Mouse (Mus musculus) 3134 (cell line): ENCODE data around the gene Cdh13.
A peak's percentile ranks its signal among the peaks of the same experiment; 100 is the strongest.

ENCODE experiments used
- DNase-seq: peaks from one replicate; pipeline ENCODE4 v3.0.0-alpha.2; 2011; ENCODE audit warnings: low spot score; ENCODE audit not compliant: insufficient read length; ENCODE audit errors: extremely low read depth

Gene Cdh13

DNA sequence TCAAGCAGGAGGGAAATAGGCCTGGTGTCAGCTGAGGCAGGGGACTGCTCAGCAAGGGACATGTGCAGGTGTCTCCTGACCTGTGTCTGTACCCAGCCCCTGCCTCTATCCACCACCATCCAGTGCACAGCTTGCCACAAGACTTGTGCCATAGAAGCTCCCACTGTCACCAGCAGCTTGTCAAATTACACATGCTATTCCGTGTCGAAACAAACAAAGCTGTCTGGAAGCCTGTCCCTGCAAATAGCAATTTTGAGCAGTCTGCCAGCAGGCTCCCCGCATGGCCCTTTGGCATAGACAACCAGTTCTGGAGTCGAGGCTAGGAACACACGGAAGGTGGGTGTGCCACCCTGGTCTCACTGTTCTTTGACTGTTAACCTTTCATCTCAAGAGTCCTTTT is 875.1 kb downstream of the Cdh13 start:
- no peak for DNase-seq

DNA sequence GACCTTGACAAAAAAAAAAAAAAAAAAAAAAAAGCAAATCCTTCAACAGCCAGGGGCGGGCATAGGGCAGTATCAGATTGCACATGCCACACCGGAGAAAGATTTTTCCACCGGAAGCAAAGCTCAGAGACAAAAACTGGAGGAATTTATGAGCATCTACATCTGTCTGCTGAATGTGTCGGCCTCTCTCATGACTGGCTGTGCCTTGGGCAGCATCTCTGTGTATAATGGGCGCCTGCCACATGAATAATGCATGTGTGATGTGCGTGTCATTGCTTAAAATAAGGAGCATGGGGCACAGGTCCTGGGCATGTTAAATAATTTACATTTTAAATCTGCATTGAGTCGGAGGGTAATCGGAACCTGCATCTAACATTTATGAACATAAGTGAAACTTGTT is 876.3 kb downstream of the Cdh13 start:
- no peak for DNase-seq

DNA sequence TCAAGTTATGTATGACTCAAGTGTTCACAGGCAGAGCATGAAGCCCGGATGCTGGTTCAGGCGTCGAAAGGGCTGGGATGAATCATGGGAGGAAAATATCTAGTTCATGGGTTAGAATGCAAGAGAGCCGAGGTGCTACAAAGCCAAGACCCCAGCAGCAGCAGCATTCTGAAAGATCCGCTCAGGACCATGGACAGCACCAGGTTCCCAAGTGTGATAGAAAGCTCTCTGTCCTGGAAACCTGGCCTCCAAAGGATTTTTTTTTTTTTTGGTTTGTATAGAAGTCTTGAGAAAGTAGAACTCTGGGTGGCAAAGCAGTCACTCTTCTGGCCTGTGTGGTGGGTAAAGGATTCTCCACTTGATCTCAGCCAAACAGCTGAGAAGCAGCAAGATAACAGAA is 880.5 kb downstream of the Cdh13 start:
- DNase-seq, result no peak

DNA sequence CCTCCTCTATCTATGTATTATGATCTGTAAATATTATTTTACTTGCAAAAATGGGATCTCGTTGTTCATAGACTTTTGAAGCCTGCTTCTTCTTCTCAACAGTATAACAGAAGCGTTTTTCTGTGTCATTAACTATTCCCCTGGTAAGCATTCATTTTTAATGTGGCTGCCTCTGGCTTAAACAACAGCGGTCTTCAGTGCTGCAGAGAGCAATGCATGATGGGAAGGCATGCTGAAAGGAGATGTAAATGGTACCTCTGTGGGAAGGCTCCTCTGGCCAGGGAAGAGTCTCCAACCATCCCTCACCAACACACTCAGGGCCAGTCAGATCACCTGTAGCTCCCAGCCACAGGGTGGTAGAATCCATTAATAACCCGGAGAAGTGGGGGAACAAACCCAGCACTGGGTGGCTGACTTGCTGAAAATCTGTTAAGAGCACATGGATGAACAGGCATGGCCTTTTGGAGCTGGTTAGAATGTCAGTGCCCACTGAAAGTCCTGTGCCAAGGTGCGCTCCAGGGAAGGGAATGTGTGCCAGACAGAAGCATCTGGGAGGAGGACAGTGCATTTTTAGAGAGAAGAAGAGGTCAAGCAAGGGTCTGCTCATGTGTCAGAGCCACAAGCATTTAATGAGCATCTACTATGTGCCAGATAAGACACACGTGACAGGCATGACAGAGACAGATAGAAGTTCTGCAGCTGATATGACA is 893.8 kb downstream of the Cdh13 start:
- no peak for DNase-seq

DNA sequence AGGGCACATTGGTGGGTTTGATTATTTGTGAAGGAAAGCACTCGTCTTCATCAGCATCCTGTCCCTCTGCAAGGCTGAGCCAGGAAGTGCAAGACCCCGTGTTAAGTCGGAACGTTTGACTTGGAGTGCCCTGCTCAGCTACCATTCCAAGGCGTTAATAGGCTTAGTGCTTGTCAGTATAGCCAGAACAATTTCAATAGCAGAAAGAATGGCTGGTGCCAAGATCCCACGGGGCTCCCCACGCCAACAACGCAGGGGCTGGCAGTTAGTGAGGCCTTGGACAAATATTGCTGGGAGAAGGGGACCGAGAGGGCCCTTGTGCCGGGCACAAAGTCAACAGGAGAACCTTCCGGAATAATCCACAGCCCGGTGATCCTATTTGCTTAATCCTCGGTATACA is 897.1 kb downstream of the Cdh13 start:
- no peak for DNase-seq

DNA sequence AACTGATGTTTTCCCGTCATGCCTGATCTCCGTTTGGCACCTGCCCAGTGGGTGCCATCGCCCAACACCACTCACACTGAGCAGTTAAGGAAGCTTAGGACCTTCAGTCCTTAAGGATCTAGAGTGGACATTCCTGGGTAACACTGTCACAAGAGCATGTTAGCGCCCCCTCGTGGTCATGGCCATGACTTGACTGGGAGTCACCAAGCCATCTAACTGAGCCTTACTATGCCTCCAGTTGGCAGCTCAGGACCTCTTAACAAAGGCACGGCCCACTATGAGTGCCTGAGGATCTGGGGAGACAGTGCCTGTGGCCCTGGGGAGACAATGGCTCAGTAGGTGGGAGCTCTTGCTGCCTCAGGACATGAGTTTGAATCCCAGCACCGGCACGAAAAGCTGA is 912.2 kb downstream of the Cdh13 start:
- DNase-seq, result no peak

DNA sequence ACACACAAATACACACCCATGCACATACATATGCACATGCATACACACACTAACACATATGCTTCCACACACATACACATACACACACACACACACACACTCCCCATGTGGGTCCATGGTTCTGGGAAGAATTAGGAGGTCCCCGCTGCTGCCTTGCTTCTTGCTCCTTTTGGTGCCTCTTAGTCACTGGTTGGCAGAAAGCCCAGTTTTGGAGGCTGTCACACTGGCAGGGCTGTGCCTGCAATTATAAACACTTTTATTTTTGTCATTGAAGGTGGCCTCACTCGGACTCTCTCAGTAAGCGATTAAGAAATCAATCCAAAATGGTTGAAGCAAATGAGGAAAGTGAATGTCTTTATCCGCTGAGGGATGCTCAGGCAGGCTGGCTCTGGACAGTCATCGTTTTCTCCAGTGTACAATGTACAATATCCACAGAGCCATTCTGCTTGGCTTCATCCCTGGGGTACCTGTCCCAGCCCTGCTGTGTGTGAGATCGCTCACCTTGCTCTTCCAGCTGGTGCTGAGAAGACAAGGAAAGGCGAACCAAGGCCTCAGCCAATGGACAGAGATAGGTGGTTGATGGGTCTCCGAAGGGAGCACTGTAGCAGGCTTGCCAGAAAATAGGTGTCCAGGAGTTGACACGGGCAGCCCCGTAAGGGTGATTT is 913.1 kb downstream of the Cdh13 start:
- peak; percentile 34 for DNase-seq

DNA sequence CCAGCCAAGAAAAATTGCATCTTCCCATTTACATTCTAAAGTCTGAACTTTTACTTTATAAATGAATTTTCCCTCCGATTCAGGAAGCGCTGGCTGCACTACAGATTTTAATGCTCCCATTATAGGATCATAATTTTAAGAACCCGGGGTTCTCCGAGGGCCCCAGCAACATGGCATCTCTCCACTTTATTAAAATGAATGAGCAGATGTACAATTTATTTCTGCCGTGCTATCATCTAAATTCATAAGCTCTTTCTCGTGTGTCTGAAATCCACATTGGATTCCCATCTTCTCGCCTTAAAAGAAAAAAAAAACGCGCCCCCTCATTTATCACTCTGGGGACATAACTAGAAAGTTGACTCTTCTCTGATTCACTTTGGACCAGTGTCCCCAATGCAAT is 925.0 kb downstream of the Cdh13 start:
- no peak for DNase-seq

DNA sequence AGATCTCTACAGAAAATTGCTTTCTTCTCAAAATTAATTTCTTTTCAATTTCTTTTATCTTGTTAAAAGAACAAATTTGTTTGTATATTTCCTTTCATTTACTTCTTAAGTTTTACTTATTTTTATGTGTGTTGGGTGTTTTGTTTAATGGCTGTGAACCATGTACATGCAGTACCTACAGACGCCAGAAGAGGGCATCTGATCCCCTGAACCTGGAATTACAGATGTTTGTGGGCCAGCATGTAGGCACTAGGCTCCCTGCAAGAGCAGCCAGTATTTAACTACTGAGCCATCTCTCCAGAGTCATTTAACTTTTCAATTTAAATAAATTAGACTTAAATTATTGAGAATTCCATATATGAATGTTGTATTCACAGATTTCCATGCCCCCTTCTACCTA is 941.0 kb downstream of the Cdh13 start:
- peak; percentile 3 for DNase-seq

DNA sequence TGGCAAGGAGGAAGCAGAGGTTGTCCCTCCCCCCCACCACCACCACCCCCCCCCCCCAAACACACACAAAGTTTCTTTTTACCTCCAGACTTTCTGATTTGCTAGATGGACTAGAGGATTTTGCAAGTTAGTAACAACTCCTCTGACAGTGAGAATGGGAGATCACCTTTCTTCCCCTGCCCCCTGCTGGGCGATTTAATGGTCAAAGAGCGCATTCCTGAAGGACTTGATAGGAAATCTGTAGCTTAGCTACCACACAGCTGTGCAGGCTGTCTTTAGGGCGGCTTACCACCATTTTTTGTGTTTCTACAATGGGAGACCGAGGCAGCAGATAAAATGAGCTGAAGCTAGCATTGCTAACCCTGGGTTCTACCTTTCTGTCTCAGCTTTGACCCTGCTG is 961.6 kb downstream of the Cdh13 start:
- no peak for DNase-seq

DNA sequence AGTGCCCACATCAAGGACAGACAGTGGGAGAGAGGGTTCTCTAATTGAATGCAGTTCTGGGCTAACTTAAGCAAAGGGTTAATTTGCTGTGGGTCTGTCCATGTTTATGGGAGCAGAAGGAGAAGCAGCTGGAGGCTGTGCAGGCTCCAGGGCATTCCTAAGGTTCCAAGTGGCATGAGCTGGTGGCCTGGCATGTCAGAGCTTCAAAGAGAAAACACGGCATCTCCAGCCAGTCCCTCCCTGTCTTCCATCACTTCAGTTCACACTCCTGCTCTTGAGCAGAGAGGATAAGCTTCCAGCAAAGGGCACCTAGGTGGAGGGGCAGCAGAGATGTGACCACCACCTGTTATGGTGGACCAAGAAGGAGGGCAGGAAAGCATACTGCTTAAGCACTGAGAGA is 962.1 kb downstream of the Cdh13 start:
- no peak for DNase-seq

DNA sequence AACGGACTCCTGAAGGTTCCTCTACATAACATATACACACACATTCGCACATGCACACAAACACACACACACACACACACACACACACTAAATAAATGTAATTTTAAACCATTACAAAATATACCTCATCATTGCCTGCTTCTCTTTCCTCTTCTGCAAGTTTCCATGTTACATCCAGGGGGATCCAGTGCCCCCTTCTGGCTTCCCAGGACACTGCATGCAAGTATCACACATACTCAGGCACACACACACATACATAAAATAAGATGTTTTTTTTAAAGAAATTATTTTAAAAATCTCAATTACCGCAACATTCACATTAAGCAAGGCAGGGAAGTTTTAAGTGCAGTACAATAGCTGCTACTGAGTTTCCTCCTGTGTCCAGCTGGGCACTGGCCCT is 970.8 kb downstream of the Cdh13 start:
- DNase-seq, result no peak

DNA sequence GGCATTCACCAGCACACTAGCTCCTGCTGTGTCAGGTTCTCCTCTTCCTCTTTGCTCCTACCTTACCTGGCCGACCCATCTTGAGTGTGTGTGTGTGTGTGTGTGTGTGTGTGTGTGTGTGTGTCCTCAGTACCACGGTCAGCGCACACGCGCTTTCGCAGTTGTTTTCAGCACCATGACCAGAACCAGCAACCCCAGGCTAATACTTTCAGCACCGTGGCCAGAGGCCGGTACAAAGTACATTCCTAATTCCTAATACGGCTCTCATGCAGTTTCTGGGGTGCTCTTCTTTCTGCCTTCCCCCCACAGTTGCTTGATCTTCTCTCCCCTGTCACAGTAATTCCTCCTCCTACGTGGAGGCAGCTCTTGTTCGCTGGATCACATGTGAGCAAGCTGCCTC is 975.1 kb downstream of the Cdh13 start:
- no peak for DNase-seq

DNA sequence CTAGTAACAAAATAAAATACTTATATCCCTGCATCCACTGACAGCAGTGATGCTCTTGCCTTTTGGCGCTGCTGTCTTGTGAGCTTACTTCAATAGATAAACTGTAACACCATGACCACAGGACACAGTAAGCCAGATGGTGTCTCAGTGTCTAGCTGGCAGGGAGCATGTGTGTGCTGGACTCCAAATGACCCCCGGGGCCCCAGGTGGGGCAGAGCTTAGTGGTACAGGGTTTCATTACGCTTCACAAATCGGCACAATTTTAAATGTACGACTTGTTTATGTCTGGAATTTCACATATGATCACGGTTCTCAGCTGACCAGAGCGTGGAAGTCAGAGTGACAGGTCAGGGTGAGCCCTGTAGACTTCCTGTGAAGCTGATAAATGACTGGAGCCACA is 980.2 kb downstream of the Cdh13 start:
- no peak for DNase-seq

DNA sequence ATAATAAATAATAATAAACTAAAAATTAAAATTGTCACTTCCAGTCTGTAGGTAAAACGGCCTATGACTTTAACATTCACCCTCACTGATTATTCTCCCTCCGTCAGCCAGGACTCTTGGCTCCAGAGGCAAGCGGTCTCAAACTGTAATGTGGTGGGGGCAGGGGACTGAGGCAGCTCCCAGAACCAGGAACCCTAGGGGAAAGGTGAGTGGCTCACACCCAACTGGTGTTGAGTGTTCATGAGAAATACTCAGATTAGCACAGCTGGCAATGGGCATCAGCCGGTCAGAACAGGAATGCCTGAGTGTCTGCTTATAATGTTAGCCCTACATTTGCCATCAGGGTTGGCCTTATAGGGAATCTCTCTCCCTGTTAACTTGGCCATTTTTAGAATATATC is 982.8 kb downstream of the Cdh13 start:
- DNase-seq, result no peak

DNA sequence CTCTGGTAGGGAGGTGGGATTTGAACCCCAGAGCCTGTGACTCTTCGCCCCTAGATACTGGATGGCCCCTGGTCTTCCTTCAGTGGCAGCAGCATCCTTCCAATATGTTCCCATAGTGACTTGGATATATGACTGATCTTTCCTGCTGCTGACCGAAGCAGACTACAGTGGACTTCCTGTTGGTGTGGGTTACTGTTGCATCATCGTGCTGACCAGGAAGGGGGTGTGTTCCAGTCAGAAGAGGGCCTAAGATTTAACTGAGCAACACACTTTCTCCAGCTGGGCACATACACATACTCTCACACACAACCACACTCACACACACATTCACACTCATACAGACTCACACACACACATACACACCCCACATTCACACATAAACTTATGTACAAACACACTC is 986.0 kb downstream of the Cdh13 start:
- DNase-seq, result no peak

DNA sequence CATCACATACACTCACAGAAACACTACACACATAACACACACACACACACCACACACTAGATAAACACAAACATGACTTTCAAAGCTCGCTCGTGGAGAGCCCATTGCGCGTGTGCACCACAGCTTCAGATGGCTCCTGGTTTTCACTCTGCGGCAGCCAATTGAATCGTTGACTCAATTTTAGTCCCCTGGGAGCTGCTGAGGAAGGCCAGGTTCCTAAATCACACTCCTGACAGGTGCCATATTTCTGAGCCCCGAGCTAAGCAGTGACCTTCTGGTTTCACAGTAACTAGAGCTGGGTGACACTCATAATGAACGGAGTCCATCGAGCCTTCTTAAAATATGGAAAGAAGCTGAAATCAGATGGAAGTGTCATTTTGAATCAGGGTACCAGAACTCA is 986.8 kb downstream of the Cdh13 start:
- DNase-seq, result no peak

DNA sequence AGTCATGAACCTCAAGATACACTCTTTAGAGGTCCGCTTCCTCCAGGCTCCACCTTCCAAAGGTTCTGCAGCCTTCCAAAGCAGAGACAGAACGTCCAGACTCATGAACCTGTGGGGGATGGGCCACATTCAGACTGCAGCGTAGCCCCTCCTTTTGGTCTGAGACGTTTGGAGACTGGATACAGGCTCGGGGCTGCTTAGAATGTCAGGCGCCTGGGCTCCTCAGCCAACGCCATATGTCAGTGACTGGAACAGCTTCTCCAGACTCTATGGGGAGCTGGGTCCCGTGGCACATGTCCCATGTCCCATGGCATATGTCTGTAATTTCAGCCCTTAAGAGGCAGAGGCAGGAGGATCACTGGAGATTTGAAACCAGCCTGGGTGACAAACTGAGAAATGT is 989.4 kb downstream of the Cdh13 start:
- no peak for DNase-seq

DNA sequence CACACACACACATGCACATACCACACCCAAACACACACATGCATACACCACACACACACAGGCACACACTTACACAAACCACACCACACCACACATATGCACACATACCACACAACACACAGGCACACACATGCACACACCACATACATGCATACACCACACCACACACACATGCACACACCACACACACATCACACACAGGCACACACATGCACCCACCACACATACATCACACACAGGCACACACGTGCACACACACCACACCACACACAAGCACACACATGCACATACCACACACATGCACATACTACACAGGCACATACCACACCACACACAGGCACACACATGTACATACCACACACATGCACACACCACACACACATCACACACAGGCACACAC is 991.9 kb downstream of the Cdh13 start:
- DNase-seq, result no peak

DNA sequence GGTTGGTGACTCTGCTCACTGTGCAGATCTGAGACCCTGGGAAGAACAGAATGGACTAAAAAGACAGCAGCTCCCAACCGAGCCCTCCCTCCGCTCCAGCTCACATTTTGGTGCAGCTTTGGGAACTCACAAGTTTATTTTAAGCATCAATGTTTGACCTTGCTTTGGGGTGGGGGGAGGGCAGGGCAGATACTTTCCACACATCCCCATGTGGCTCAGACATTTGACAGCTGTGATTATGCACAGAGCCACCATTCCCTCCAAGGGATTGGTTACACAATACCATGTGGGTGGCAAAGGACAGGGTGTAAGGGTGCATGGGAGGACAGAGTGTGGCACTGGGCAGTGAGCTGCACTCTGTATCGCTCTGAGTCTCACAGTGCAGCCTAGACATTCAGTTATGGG is 993.5 kb downstream of the Cdh13 start:
- no peak for DNase-seq

DNA sequence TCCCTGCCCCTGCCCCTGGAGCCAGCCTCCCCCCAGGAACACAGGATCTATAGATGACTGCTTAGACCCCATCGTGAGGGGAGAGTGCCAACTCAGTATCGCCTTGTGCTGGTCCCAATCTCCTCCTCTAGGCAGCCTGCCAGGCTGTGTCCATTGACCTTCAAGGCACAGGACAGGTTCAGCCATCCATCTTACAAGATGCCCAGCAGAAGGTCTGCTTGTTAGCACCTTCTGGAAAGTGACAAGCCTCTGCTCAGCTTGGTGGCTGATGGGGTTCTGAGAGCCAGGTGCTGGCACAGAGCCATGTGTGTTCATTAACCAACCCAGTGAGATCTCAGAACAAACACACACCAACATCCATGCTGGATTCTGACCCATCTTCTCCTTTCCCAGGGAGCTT is 998.2 kb downstream of the Cdh13 start:
- DNase-seq, result no peak

DNA sequence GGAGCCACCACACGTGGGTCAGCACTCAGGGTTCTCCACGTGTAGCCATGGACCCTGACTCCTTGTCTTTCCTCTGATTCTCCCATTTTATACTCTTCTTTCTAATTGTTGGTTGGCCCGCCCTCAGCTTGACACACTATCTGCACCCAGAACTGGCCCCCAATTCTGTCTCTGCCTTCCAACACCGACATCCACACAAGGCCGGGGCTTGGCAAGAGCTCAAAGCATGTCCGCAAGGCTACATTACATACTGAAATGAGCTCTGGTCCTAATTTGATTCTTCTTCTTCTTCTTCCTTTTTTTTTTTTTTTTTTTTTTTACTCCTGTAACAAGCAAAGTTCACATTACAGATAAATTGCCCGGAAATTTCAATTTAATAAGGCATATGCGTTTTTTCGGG is 1001.0 kb downstream of the Cdh13 start:
- DNase-seq, result no peak

DNA sequence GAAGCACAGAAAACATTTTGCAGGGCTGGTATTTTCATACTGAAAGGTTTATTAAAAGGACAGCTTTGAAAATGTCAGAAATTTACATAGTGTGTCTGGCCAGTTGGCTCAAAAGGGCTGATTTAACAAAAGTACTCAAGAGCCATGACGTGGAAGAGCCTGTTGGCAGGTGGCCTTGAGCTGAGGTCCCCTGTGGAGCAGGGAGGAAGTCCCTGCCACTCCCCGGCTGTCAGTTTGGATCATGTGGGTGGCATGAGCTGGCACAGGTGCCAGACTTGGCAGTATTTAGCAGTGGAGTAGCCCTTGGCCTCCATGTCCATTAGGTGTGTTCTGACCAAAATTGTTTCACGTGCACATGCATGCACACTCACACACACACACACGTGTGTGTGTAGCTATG is 1001.4 kb downstream of the Cdh13 start:
- DNase-seq, result no peak
